Mouse (Mus musculus) thymus, adult 2 months (tissue): ENCODE measurements around the gene Sema6c. TPM values are rescaled to one million over a fixed set of nuclear protein-coding genes. Genes with fewer than 3 reads are reported as not detected.

Source experiments
- DNase-seq: peaks from one replicate; pipeline ENCODE4 v3.0.0; 2021
- H3K27ac ChIP-seq: fragments of 200-500 bp; 2 replicates; pipeline ENCODE4 v1.5.1; 2012; ENCODE audit warnings: low read length, control low read depth; ENCODE audit not compliant: control insufficient read depth, insufficient read depth
- H3K27me3 ChIP-seq: fragments of 200-500 bp; 2 replicates; pipeline ENCODE4 v1.6.1; 2012; ENCODE audit warnings: mild to moderate bottlenecking, low read length, moderate library complexity, mixed read lengths; ENCODE audit not compliant: control insufficient read depth, insufficient read depth
- H3K36me3 ChIP-seq: fragments of 200-500 bp; 2 replicates; pipeline ENCODE4 v1.6.1; 2012; ENCODE audit warnings: mild to moderate bottlenecking, low read length, moderate library complexity; ENCODE audit not compliant: control insufficient read depth, insufficient read depth
- H3K4me1 ChIP-seq: fragments of 200-500 bp; replicated peaks from 2 replicates; pipeline ENCODE4 v1.6.1; 2012; ENCODE audit warnings: low read length; ENCODE audit not compliant: control insufficient read depth, insufficient read depth
- H3K4me3 ChIP-seq: fragments of 200-500 bp; 2 replicates; pipeline ENCODE4 v1.5.1; 2012; ENCODE audit warnings: mild to moderate bottlenecking, low read length, control low read depth, moderate library complexity; ENCODE audit not compliant: control insufficient read depth, insufficient read depth
- CTCF ChIP-seq: fragments of 200-500 bp; IDR thresholded peaks from 2 replicates; pipeline ENCODE4 v1.5.1; 2012; ENCODE audit warnings: mild to moderate bottlenecking, control low read depth, low read length, moderate library complexity, borderline replicate concordance; ENCODE audit not compliant: control insufficient read depth, poor library complexity, insufficient read depth; ENCODE audit errors: extremely low read depth
- POLR2A ChIP-seq: fragments of 200-500 bp; IDR thresholded peaks from 2 replicates; pipeline ENCODE4 v1.6.1; 2012; ENCODE audit warnings: mild to moderate bottlenecking, low read length, control low read depth, moderate library complexity; ENCODE audit not compliant: control insufficient read depth, poor library complexity, insufficient read depth; ENCODE audit errors: extremely low read depth
- WGBS: fragments of 180-500 bp; shearing (Covaris S2); methylation state at CpG from one replicate; pipeline ENCODE4 v1.1.7; 2018; 5-methylcytosine and 5-hydroxymethylcytosine counted together
- polyA plus RNA-seq: library from polyadenylated mRNA; depleted of rRNA; stranded (reverse); fragments of >200 nt; gene quantifications from 2 replicates; pipeline ENCODE4 v1.2.3, GENCODE M21; 2012

Gene Sema6c
- polyA plus RNA-seq, 1 experiment = 12.0 TPM

DNA sequence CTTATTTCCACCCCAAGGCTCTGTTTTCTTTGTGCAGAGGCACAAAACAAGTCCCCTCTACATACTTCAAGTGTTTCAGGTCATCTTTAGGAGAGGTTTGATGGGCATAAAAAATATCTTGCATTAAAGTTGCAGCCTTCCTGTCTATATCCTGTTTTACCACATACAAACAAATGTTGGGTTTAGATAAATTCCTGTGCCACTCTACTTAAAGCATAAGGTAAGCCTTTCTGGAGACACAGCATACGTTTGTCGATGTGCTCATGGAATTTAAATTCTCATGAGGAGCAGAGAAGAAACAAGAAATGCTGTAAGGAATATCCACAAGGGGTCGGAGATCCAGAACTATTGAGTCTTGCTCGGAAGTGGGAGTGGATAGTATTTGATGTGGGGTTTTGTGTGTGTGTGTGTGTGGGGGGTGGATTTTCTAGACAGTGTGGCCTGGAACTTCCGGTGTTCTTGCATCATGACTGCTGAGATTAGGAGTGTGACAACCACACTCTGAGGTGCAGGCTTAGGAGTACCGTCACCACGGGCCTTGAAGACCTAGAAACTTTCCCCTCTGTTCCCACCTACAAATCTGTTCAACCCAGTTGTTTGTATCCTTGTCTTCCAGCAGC, 24.7 kb upstream of the Sema6c start:
- WGBS = 8% methylated on average over 7 of the region's 7 CpGs
- peaks cover 11% of the 10 kb centered on the region; the same call in 1 of the 2 replicates for H3K36me3 ChIP-seq
- no peak overlapping the region for H3K4me3 ChIP-seq
- peak; percentile 39 for DNase-seq
- no peak for TF ChIP-seq POLR2A
- peak overlapping the region; percentile 41; the same call in 1 of the 2 replicates for H3K27ac ChIP-seq
- H3K4me1 ChIP-seq = peaks cover 34% of the 10 kb centered on the region
- H3K27me3 ChIP-seq = no peaks in the 10 kb centered on the region

DNA sequence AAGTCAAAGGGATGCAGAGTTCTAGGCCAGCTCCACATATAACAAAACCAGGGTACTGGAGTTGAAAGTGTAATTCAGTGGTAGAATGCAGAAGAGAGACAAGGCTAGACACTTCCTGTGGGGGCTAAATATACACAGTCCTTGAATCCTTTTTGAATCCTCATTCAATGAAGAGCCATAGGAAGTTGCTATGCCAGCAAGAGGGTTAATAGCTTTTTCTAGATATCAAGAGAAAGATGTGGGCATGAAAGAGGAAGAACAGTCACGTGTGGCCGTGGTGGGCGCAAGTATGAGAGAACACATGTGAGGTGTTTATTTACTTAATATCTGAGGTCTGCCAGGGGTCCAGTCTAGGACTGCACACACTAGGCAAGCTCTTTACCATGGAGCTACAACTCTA, 23.9 kb upstream of the Sema6c start:
- H3K27ac ChIP-seq = peak overlapping the region; percentile 37; the same call in 1 of the 2 replicates
- peaks cover 40% of the 10 kb centered on the region for H3K4me1 ChIP-seq
- WGBS = 52% methylated on average over 3 of the region's 3 CpGs
- no peaks in the 10 kb centered on the region for H3K27me3 ChIP-seq
- TF ChIP-seq POLR2A (no peak), CTCF (no peak)
- H3K4me3 ChIP-seq = no peak overlapping the region
- DNase-seq = no peak
- H3K36me3 ChIP-seq = peaks cover 11% of the 10 kb centered on the region; the same call in 1 of the 2 replicates

DNA sequence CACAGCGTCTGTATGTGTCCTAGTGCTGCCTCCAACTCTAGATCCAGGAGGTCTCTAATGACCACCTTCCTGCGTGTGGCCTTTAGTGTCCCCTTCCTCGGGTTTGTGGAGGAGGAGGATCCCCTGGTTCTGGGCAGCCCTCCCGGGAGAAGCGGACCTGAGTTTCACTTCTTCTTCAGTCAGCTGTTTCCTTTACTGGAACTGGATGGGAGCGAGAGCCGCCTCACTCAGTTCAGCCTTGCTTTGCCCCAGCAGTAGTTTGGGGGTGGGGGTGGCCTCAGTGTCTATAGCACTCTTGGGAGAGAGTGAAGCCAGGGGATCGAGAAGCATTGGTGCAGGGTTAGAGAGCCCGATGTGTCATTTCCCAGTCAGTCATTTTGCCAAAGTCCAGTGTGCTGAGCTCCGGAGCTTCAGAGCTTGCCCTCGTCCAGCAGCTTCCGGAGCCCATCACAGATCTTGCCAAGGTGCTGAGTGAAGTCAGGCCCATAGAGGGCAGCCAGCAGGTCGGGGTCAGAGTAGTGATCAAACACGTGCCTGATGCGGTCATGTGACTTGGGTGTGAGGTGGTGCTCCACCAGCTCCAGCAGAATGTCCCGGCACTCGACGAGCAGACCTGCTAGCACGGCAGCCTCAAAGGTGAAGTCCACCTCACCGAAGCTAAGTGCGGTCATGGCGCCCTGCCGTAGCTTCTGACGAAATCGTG, 20.5 kb upstream of the Sema6c start:
- peak overlapping the region; percentile 7; the same call in 1 of the 2 replicates for H3K27ac ChIP-seq
- no peak for TF ChIP-seq CTCF
- TF ChIP-seq POLR2A = no peak
- no peaks in the 10 kb centered on the region for H3K27me3 ChIP-seq
- H3K4me1 ChIP-seq = peaks cover 42% of the 10 kb centered on the region
- DNase-seq = no peak
- H3K36me3 ChIP-seq = peaks cover 11% of the 10 kb centered on the region; the same call in 1 of the 2 replicates
- 74% methylated on average over 25 of the region's 25 CpGs for WGBS
- no peak overlapping the region for H3K4me3 ChIP-seq

DNA sequence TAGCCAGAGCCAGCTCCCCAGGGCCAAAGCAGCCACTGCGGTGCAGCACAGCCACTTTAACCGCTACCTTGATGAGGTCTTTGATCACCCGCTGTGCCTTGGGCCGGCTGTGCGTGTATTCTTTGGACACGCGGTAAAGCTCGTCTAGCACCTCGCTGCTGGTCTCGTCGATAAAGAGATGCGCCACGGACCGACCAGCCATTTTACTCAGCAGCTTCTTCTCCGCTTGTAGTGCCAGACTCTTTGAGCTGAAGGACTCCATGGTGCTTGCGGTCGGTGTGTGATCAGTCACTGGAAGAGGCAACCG, 20.0 kb upstream of the Sema6c start:
- H3K4me3 ChIP-seq = no peak overlapping the region
- no peak for DNase-seq
- no peaks in the 10 kb centered on the region for H3K27me3 ChIP-seq
- H3K27ac ChIP-seq = peak overlapping the region; percentile 6; the same call in 1 of the 2 replicates
- TF ChIP-seq CTCF (no peak), POLR2A (no peak)
- 93% methylated on average over 18 of the region's 18 CpGs for WGBS
- H3K4me1 ChIP-seq = peaks cover 38% of the 10 kb centered on the region
- H3K36me3 ChIP-seq = peaks cover 11% of the 10 kb centered on the region; the same call in 1 of the 2 replicates

DNA sequence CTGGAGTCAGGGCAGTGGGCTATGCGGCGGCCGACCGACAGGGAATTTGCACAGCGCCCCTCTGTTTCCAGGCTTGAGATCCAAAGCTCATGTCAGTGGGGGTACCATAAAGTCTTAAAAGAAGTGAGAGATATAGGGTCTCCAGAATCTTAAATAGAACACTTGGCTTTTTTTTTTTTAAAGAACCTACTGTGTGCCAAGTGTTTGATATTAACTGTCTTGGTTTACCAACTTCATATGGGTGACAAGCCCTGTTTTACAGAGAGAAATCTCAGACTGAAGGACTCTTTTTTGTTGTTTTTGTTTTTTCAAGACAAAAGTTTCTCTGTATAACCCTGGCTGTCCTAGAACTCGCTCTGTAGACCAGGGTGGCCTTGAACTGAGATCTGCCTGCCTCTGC, 19.5 kb upstream of the Sema6c start:
- peak overlapping the region; percentile 97 for H3K27ac ChIP-seq
- no peak for DNase-seq
- no peak for TF ChIP-seq CTCF
- TF ChIP-seq POLR2A = no peak
- H3K36me3 ChIP-seq = peaks cover 11% of the 10 kb centered on the region; the same call in 1 of the 2 replicates
- 97% methylated on average over 6 of the region's 6 CpGs for WGBS
- no peak overlapping the region for H3K4me3 ChIP-seq
- H3K4me1 ChIP-seq = peaks cover 36% of the 10 kb centered on the region
- H3K27me3 ChIP-seq = no peaks in the 10 kb centered on the region

DNA sequence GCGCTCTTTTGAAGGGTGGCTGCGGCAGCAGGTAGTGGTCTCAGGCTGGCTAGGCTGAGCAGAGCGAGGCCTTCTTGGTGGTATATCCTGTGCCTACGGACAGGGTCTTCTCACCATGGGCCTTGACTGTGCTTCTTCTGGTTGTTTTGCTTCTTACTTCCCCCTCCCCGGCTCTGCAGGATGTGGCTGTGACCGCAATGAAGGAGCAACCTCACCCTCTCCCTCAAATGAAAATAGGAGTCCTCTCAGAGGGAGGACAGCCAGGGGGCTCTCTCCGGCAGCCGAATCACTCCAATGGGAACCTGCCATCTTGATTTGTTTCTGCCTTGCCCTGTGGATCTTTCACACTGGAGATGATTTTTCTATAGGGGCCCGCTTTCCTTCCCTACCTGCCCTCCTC, 18.8 kb upstream of the Sema6c start:
- peak; percentile 86 for DNase-seq
- Histone ChIP-seq H3K4me1 (peaks cover 32% of the 10 kb centered on the region), H3K36me3 (peaks cover 11% of the 10 kb centered on the region; the same call in 1 of the 2 replicates), H3K27me3 (no peaks in the 10 kb centered on the region), H3K27ac (peak overlapping the region; percentile 97), H3K4me3 (peak overlapping the region; percentile 42)
- TF ChIP-seq POLR2A = peak; percentile 30; the same call in 1 of the 2 replicates
- TF ChIP-seq CTCF = 0 out of 2 replicates have a peak, but pooled peaks have one; percentile 8
- WGBS = 9% methylated on average over 9 of the region's 9 CpGs
